Mouse (Mus musculus) embryonic facial prominence, embryonic 14.5 days (tissue): Measurements from ENCODE around the gene Ptpn11. TPM values are rescaled to one million over a fixed set of nuclear protein-coding genes. Genes with fewer than 3 reads are reported as not detected.

Experiments used
- ATAC-seq: fragments of 200-750 bp; cut with Nextera tagmentation; 2 replicates; pipeline ENCODE4 v1.8.0; 2017; ENCODE audit warnings: low read depth, moderate number of reproducible peaks, moderate TSS enrichment
- DNase-seq: peaks from one replicate; pipeline ENCODE4 v3.0.0-alpha.2; 2015; ENCODE audit warnings: low spot score
- H3K27ac ChIP-seq: fragments of 300-500 bp; sonication (generic); replicated peaks from 2 replicates; pipeline ENCODE4 v1.5.1; 2014; ENCODE audit warnings: low read depth, mild to moderate bottlenecking, low read length, moderate library complexity
- H3K27me3 ChIP-seq: fragments of 300-500 bp; sonication (generic); replicated peaks from 2 replicates; pipeline ENCODE4 v1.6.1; 2014; ENCODE audit warnings: low read length; ENCODE audit not compliant: control insufficient read depth, insufficient read depth
- H3K36me3 ChIP-seq: fragments of 300-500 bp; sonication (generic); 2 replicates; pipeline ENCODE4 v1.6.1; 2014; ENCODE audit warnings: low read length, mixed read lengths; ENCODE audit not compliant: control insufficient read depth, insufficient read depth
- H3K4me1 ChIP-seq: fragments of 300-500 bp; sonication (generic); 2 replicates; pipeline ENCODE4 v1.6.1; 2014; ENCODE audit warnings: antibody characterized with exemption, low read length; ENCODE audit not compliant: control insufficient read depth, insufficient read depth
- H3K4me2 ChIP-seq: fragments of 300-500 bp; sonication (generic); 2 replicates; pipeline ENCODE4 v1.6.1; 2014; ENCODE audit warnings: low read depth, mild to moderate bottlenecking, low read length, moderate library complexity, mixed read lengths
- H3K4me3 ChIP-seq: fragments of 300-500 bp; sonication (generic); 2 replicates; pipeline ENCODE4 v1.5.1; 2014; ENCODE audit warnings: low read depth, mild to moderate bottlenecking, low read length
- H3K9ac ChIP-seq: fragments of 300-500 bp; sonication (generic); 2 replicates; pipeline ENCODE4 v1.6.1; 2014; ENCODE audit warnings: low read depth, mild to moderate bottlenecking, low read length, moderate library complexity, mixed read lengths
- H3K9me3 ChIP-seq: fragments of 300-500 bp; sonication (generic); 2 replicates; pipeline ENCODE4 v1.6.1; 2016; ENCODE audit warnings: low read length; ENCODE audit not compliant: control insufficient read depth
- WGBS: fragments of 180-500 bp; shearing (Covaris S2); extraction: QIAGEN DNeasy Blood & Tissue Kit; methylation state at CpG from one replicate; pipeline ENCODE4 v1.1.7; 2014; 5-methylcytosine and 5-hydroxymethylcytosine counted together
- polyA plus RNA-seq: library from polyadenylated mRNA; unstranded; fragments of >200 nt; fragmentation: Nextera tagmentation; extraction: Ambion mirVana; gene quantifications from 2 replicates; pipeline ENCODE4 v1.2.1, GENCODE M21; 2014

Ptpn11 gene
- polyA plus RNA-seq, 1 experiment from 2014 or later, result 25.8 TPM

GRCm38 (mm10) chr5:121123399-121123798, 67.8 kb downstream of the Ptpn11 start:
- Histone ChIP-seq H3K4me3 (no peak overlapping the region), H3K9me3 (no peaks in the 10 kb centered on the region), H3K4me2 (no peak overlapping the region), H3K36me3 (no peaks in the 10 kb centered on the region), H3K9ac (no peak overlapping the region), H3K4me1 (no peaks in the 10 kb centered on the region), H3K27ac (no peak overlapping the region), H3K27me3 (no peaks in the 10 kb centered on the region)
- ATAC-seq (no peak), DNase-seq (no peak)
- WGBS, result 80% methylated on average over 5 of the region's 5 CpGs

GRCm38 (mm10) chr5:121122577-121122976, 68.6 kb downstream of the Ptpn11 start:
- Histone ChIP-seq H3K36me3 (no peaks in the 10 kb centered on the region), H3K27ac (no peak overlapping the region), H3K9ac (no peak overlapping the region), H3K4me2 (no peak overlapping the region), H3K27me3 (no peaks in the 10 kb centered on the region), H3K9me3 (no peaks in the 10 kb centered on the region), H3K4me3 (no peak overlapping the region), H3K4me1 (no peaks in the 10 kb centered on the region)
- no peak for DNase-seq
- ATAC-seq, result no peak
- WGBS, result 67% methylated on average over 3 of the region's 3 CpGs

GRCm38 (mm10) chr5:121122036-121122435, 69.2 kb downstream of the Ptpn11 start:
- H3K9ac ChIP-seq, result no peak overlapping the region
- no peaks in the 10 kb centered on the region for H3K27me3 ChIP-seq
- no peak overlapping the region for H3K27ac ChIP-seq
- DNase-seq (no peak), ATAC-seq (no peak)
- WGBS, result 91% methylated on average over 3 of the region's 3 CpGs
- H3K9me3 ChIP-seq, result no peaks in the 10 kb centered on the region
- no peak overlapping the region for H3K4me2 ChIP-seq
- H3K4me3 ChIP-seq, result no peak overlapping the region
- H3K4me1 ChIP-seq, result no peaks in the 10 kb centered on the region
- H3K36me3 ChIP-seq, result no peaks in the 10 kb centered on the region

- H3K36me3 ChIP-seq, result no peaks in the 10 kb centered on the region
- DNase-seq, result no peak
- no peaks in the 10 kb centered on the region for H3K27me3 ChIP-seq
- ATAC-seq, result 0 out of 2 replicates have a peak, but pooled peaks have one; percentile 41
- no peaks in the 10 kb centered on the region for H3K4me1 ChIP-seq
- H3K4me2 ChIP-seq, result no peak overlapping the region
- 62% methylated on average over 13 of the region's 13 CpGs for WGBS
- no peak overlapping the region for H3K27ac ChIP-seq
- no peak overlapping the region for H3K4me3 ChIP-seq
- no peaks in the 10 kb centered on the region for H3K9me3 ChIP-seq
- H3K9ac ChIP-seq, result no peak overlapping the region
These were observed 71.7 kb downstream of the Ptpn11 start for GRCm38 (mm10) chr5:121119331-121120034.

- no peak for DNase-seq
- Histone ChIP-seq H3K9me3 (no peaks in the 10 kb centered on the region), H3K27me3 (no peaks in the 10 kb centered on the region), H3K27ac (no peak overlapping the region), H3K4me3 (no peak overlapping the region), H3K4me1 (no peaks in the 10 kb centered on the region), H3K9ac (no peak overlapping the region), H3K36me3 (no peaks in the 10 kb centered on the region), H3K4me2 (no peak overlapping the region)
- 52% methylated on average over 4 of the region's 4 CpGs for WGBS
- ATAC-seq, result no peak
These were observed 72.9 kb downstream of the Ptpn11 start for GRCm38 (mm10) chr5:121118345-121118744.

- no peak overlapping the region for H3K9ac ChIP-seq
- ATAC-seq, result no peak
- H3K27me3 ChIP-seq, result no peaks in the 10 kb centered on the region
- H3K4me3 ChIP-seq, result no peak overlapping the region
- WGBS, result 67% methylated on average over 3 of the region's 3 CpGs
- H3K9me3 ChIP-seq, result no peaks in the 10 kb centered on the region
- H3K4me2 ChIP-seq, result no peak overlapping the region
- H3K36me3 ChIP-seq, result no peaks in the 10 kb centered on the region
- no peak for DNase-seq
- no peak overlapping the region for H3K27ac ChIP-seq
- H3K4me1 ChIP-seq, result no peaks in the 10 kb centered on the region
These were observed 74.3 kb downstream of the Ptpn11 start for GRCm38 (mm10) chr5:121116941-121117340.

GRCm38 (mm10) chr5:121115391-121116157, 75.6 kb downstream of the Ptpn11 start:
- Histone ChIP-seq H3K9ac (no peak overlapping the region), H3K4me3 (no peak overlapping the region), H3K4me2 (no peak overlapping the region), H3K9me3 (no peaks in the 10 kb centered on the region), H3K27ac (no peak overlapping the region), H3K36me3 (no peaks in the 10 kb centered on the region), H3K27me3 (no peaks in the 10 kb centered on the region), H3K4me1 (no peaks in the 10 kb centered on the region)
- 64% methylated on average over 8 of the region's 8 CpGs for WGBS
- DNase-seq (peak; percentile 17), ATAC-seq (peak; percentile 39; the same call in 1 of the 2 replicates)

- 71% methylated on average over 14 of the region's 14 CpGs for WGBS
These were observed 77.0 kb downstream of the Ptpn11 start for GRCm38 (mm10) chr5:121114151-121114550.

More at GRCm38 (mm10) chr5:121114151-121114550, 77.0 kb downstream of the Ptpn11 start:
- no peak overlapping the region for H3K4me3 ChIP-seq
- no peaks in the 10 kb centered on the region for H3K4me1 ChIP-seq
- no peak for ATAC-seq
- no peak for DNase-seq
- H3K9me3 ChIP-seq, result no peaks in the 10 kb centered on the region
- no peaks in the 10 kb centered on the region for H3K36me3 ChIP-seq
- H3K4me2 ChIP-seq, result no peak overlapping the region
- H3K27me3 ChIP-seq, result no peaks in the 10 kb centered on the region
- H3K9ac ChIP-seq, result no peak overlapping the region
- no peak overlapping the region for H3K27ac ChIP-seq
